Mouse (Mus musculus) CH12.LX (cell line): ENCODE measurements at regions not wholly inside any gene's neighbourhood (a gene's known extent, or its start where the extent isn't known, plus 50 kb on each side); places are given as distances from the start of the nearest gene placed in this dataset.

ENCODE experiments used
- DNase-seq: peaks from one replicate; pipeline ENCODE4 v3.0.0-alpha.2; 2013; ENCODE audit errors: extremely low read depth
- H3K27ac ChIP-seq: 2 replicates; pipeline ENCODE4 v1.5.1; 2012; ENCODE audit warnings: low read depth, mild to moderate bottlenecking, control low read depth, moderate library complexity; ENCODE audit not compliant: insufficient read depth
- H3K27me3 ChIP-seq: replicated peaks from 2 replicates; pipeline ENCODE3; 2012; ENCODE audit warnings: inconsistent platforms
- H3K36me3 ChIP-seq, 2 experiments: replicated peaks in 1 of 2; 2 replicates each; pipeline versions ENCODE3 to v1.6.1; 2012; ENCODE audit warnings: inconsistent platforms in 1 of 2, low read length in 1 of 2, mild to moderate bottlenecking in 1 of 2, mixed read lengths in 1 of 2, moderate library complexity in 1 of 2; ENCODE audit not compliant: control insufficient read depth in 1 of 2, insufficient read depth in 1 of 2
- H3K4me1 ChIP-seq, 2 experiments: 2 replicates each; pipeline ENCODE4 v1.6.1; 2012; ENCODE audit warnings: inconsistent platforms in 1 of 2, moderate library complexity in 1 of 2; ENCODE audit not compliant: insufficient read depth in 2 of 2, control insufficient read depth in 1 of 2
- H3K4me2 ChIP-seq: 2 replicates; pipeline ENCODE4 v1.6.1; 2012; ENCODE audit warnings: low read depth, mild to moderate bottlenecking, control low read depth; ENCODE audit not compliant: poor library complexity, insufficient read depth, severe bottlenecking
- H3K4me3 ChIP-seq, 3 experiments: fragments of 150-350 bp in 1 of 3; sonication (generic) in 1 of 3; replicated peaks in 1 of 3; 2 replicates each; pipeline versions ENCODE3 to v1.5.1; 2011 to 2012; ENCODE audit warnings: low read depth in 2 of 3, low read length in 2 of 3, mild to moderate bottlenecking in 2 of 3, moderate library complexity in 2 of 3, control low read depth in 1 of 3, improper control_type of control experiment in 1 of 3, inconsistent platforms in 1 of 3, mixed read lengths in 1 of 3; ENCODE audit not compliant: poor library complexity in 1 of 3
- H3K79me2 ChIP-seq: replicated peaks from 2 replicates; pipeline ENCODE4 v1.6.1; 2012; ENCODE audit warnings: mild to moderate bottlenecking, moderate library complexity; ENCODE audit not compliant: control insufficient read depth, poor library complexity, insufficient read depth, severe bottlenecking; ENCODE audit errors: extremely low read depth
- H3K9ac ChIP-seq: 2 replicates; pipeline ENCODE4 v1.6.1; 2012; ENCODE audit warnings: low read depth, mild to moderate bottlenecking, control low read depth, moderate library complexity; ENCODE audit not compliant: insufficient read depth
- H3K9me3 ChIP-seq: replicated peaks from 2 replicates; pipeline ENCODE3; 2012; ENCODE audit warnings: low read length, inconsistent platforms, mixed read lengths
- BHLHE40 ChIP-seq: IDR thresholded peaks from 2 replicates; pipeline ENCODE4 v1.6.1; 2011; ENCODE audit warnings: mild to moderate bottlenecking, low read depth, low read length, improper control_type of control experiment
- CHD2 ChIP-seq: IDR thresholded peaks from 2 replicates; pipeline ENCODE4 v1.6.1; 2011; ENCODE audit warnings: low read length, improper control_type of control experiment
- E2F4 ChIP-seq: IDR thresholded peaks from 2 replicates; pipeline ENCODE4 v1.6.1; 2011; ENCODE audit warnings: low read depth, low read length, improper control_type of control experiment; ENCODE audit not compliant: insufficient replicate concordance
- GABPA ChIP-seq: IDR thresholded peaks from 2 replicates; pipeline ENCODE4 v1.6.1; 2012; ENCODE audit warnings: low read depth, low read length, improper control_type of control experiment, inconsistent platforms; ENCODE audit not compliant: insufficient replicate concordance
- HCFC1 ChIP-seq: IDR thresholded peaks from 2 replicates; pipeline ENCODE4 v1.6.1; 2012; ENCODE audit warnings: low read depth, mild to moderate bottlenecking, inconsistent platforms, low read length, improper control_type of control experiment
- MAFK ChIP-seq: IDR thresholded peaks from 2 replicates; pipeline ENCODE4 v1.6.1; 2011; ENCODE audit warnings: low read length, improper control_type of control experiment; ENCODE audit not compliant: insufficient replicate concordance
- MYC ChIP-seq: IDR thresholded peaks from 2 replicates; pipeline ENCODE4 v1.6.1; 2011; ENCODE audit warnings: low read depth, mild to moderate bottlenecking, improper control_type of control experiment, low read length
- NELFE ChIP-seq: IDR thresholded peaks from 2 replicates; pipeline ENCODE4 v1.6.1; 2011; ENCODE audit warnings: low read depth, low read length, improper control_type of control experiment
- NRF1 ChIP-seq: IDR thresholded peaks from 2 replicates; pipeline ENCODE4 v1.6.1; 2014; ENCODE audit warnings: low read depth, mild to moderate bottlenecking, inconsistent platforms, low read length, improper control_type of control experiment, moderate library complexity
- POLR2A ChIP-seq: IDR thresholded peaks from 2 replicates; pipeline ENCODE4 v1.6.1; 2011; ENCODE audit warnings: low read depth, mild to moderate bottlenecking, improper control_type of control experiment, low read length
- RAD21 ChIP-seq: IDR thresholded peaks from 2 replicates; pipeline ENCODE4 v1.6.1; 2011; ENCODE audit warnings: low read depth, mild to moderate bottlenecking, low read length, improper control_type of control experiment, moderate library complexity
- RCOR1 ChIP-seq: conservative IDR thresholded peaks from 2 replicates; pipeline ENCODE4 v1.6.1; 2012; ENCODE audit warnings: low read depth, mild to moderate bottlenecking, inconsistent platforms, low read length, improper control_type of control experiment
- SIN3A ChIP-seq: IDR thresholded peaks from 2 replicates; pipeline ENCODE4 v1.6.1; 2012; ENCODE audit warnings: low read length, improper control_type of control experiment, inconsistent platforms
- SMC3 ChIP-seq: IDR thresholded peaks from 2 replicates; pipeline ENCODE4 v1.6.1; 2011; ENCODE audit warnings: low read depth, low read length, improper control_type of control experiment
- USF2 ChIP-seq: conservative IDR thresholded peaks from 2 replicates; pipeline ENCODE4 v1.6.1; 2011; ENCODE audit warnings: low read depth, low read length, improper control_type of control experiment
- ZNF384 ChIP-seq: IDR thresholded peaks from 2 replicates; pipeline ENCODE4 v1.6.1; 2012; ENCODE audit warnings: low read depth, low read length, improper control_type of control experiment, inconsistent platforms
- dilution Hi-C: fragments of 300-500 bp; cut with MboI; formaldehyde crosslinking; loops from 2 replicates; pipeline ENCODE4 v1.14.3; 2020; ENCODE audit warnings: low sequenced_read_pairs; ENCODE audit not compliant: extremely low pct_unique_long_range_greater_than_20kb, extremely low pct_ligation_motif_present
- in situ Hi-C: fragments of 300-500 bp; cut with MboI; formaldehyde crosslinking; loops from 3 replicates; pipeline ENCODE4 v1.14.3; 2019; ENCODE audit warnings: low sequenced_read_pairs, low pct_ligation_motif_present, low pct_unique_long_range_greater_than_20kb, mixed read lengths

GRCm38 (mm10) chr16:5817166-5817565, 68.0 kb upstream of the Rbfox1 start:
- Histone ChIP-seq H3K27ac (no peak overlapping the region), H3K27me3 (peaks cover 31% of the 10 kb centered on the region), H3K4me3 (no peak overlapping the region), H3K4me1 (no peaks in the 10 kb centered on the region), H3K36me3 (no peaks in the 10 kb centered on the region), H3K79me2 (no peaks in the 10 kb centered on the region), H3K9ac (no peak overlapping the region), H3K9me3 (peaks cover 5% of the 10 kb centered on the region), H3K4me2 (no peak overlapping the region)
- in situ Hi-C loops, result no loop called here
- DNase-seq, result no peak
- dilution Hi-C loops, result no loop called here
- TF ChIP-seq SIN3A (no peak), POLR2A (no peak), MYC (no peak), HCFC1 (no peak), NELFE (no peak), BHLHE40 (no peak), ZNF384 (no peak), RAD21 (no peak), NRF1 (no peak)

GRCm38 (mm10) chr16:5812245-5812820, 72.8 kb upstream of the Rbfox1 start:
- Histone ChIP-seq H3K4me3 (no peak overlapping the region), H3K4me1 (no peaks in the 10 kb centered on the region), H3K79me2 (no peaks in the 10 kb centered on the region), H3K9ac (no peak overlapping the region), H3K27ac (no peak overlapping the region), H3K27me3 (peaks cover 42% of the 10 kb centered on the region), H3K36me3 (no peaks in the 10 kb centered on the region), H3K4me2 (no peak overlapping the region), H3K9me3 (peaks cover 10% of the 10 kb centered on the region)
- no peak for DNase-seq
- dilution Hi-C loops, result no loop called here
- TF ChIP-seq MYC, result no peak
- TF ChIP-seq MAFK, result no peak
- TF ChIP-seq SMC3, result no peak
- TF ChIP-seq CHD2, result no peak
- TF ChIP-seq RCOR1, result no peak
- TF ChIP-seq E2F4, result no peak
- no peak for TF ChIP-seq GABPA
- in situ Hi-C loops, result no loop called here

GRCm38 (mm10) chr16:5811654-5811992, 73.5 kb upstream of the Rbfox1 start:
- in situ Hi-C loops, result no loop called here
- H3K4me2 ChIP-seq, result no peak overlapping the region
- peaks cover 12% of the 10 kb centered on the region for H3K9me3 ChIP-seq
- H3K27ac ChIP-seq, result no peak overlapping the region
- H3K4me3 ChIP-seq, result no peak overlapping the region
- TF ChIP-seq USF2, result no peak
- TF ChIP-seq, all 38 proteins: peak for 0
- dilution Hi-C loops, result no loop called here
- Histone ChIP-seq H3K36me3 (no peaks in the 10 kb centered on the region), H3K9ac (no peak overlapping the region), H3K4me1 (no peaks in the 10 kb centered on the region), H3K27me3 (peaks cover 46% of the 10 kb centered on the region), H3K79me2 (no peaks in the 10 kb centered on the region)
- no peak for DNase-seq
